ENCODE assay signal across 17 mouse cellular contexts in genomic region chr7:18827792-18828546, GRCm38 (mm10). TPM values are rescaled to one million over a fixed set of nuclear protein-coding genes. Genes with fewer than 3 reads are reported as not detected.
DNase-seq lines count a peak whose midpoint lies in the region; ATAC-seq and TF ChIP-seq lines count a peak whose summit lies in the region.
"Had no signal": no experiment of that assay in that cellular context is flagged by ENCODE, and none has a peak within 500 bp of the region (broad histone marks: within the 10 kb centered on the region; RNA-seq: fewer than 3 reads in every experiment).

No protein-coding gene starts in this region.

- no peak for TF ChIP-seq CTCF in stomach, postnatal 0 days (IDR thresholded peaks at IDR 0.05; ENCODE audit: low read depth)

- no peak overlapping the region for H3K9ac ChIP-seq in hindbrain, embryonic 11.5 days (ENCODE audit: low read depth, low read length)
- H3K9ac ChIP-seq in hindbrain, embryonic 16.5 days (ENCODE audit: low read depth, low read length): no peak overlapping the region
- H3K9ac ChIP-seq in midbrain, embryonic 16.5 days (ENCODE audit: low read depth, low read length): no peak overlapping the region
- H3K9ac ChIP-seq in embryonic facial prominence, embryonic 13.5 days: no peak overlapping the region
- H3K9ac ChIP-seq in stomach, postnatal 0 days (ENCODE audit: low read length): no peak overlapping the region

- H3K27me3 ChIP-seq in hindbrain, embryonic 11.5 days (ENCODE audit: control insufficient read depth, insufficient read depth, low read length): no peaks in the 10 kb centered on the region
- H3K27me3 ChIP-seq in hindbrain, embryonic 16.5 days (replicated peaks; ENCODE audit: control insufficient read depth, insufficient read depth, low read length): no peaks in the 10 kb centered on the region
- no peaks in the 10 kb centered on the region for H3K27me3 ChIP-seq in midbrain, embryonic 16.5 days (ENCODE audit: control insufficient read depth, insufficient read depth, low read depth, low read length)
- H3K27me3 ChIP-seq in midbrain, embryonic 10.5 days (ENCODE audit: low read depth, poor library complexity, severe bottlenecking): no peaks in the 10 kb centered on the region
- no peaks in the 10 kb centered on the region for H3K27me3 ChIP-seq in embryonic facial prominence, embryonic 13.5 days
- no peaks in the 10 kb centered on the region for H3K27me3 ChIP-seq in stomach, postnatal 0 days (ENCODE audit: control insufficient read depth, insufficient read depth, low read length)

- 63% methylated on average over 26 of the region's 26 CpGs for WGBS in hindbrain, embryonic 11.5 days
- whole genome bisulfite sequencing in hindbrain, embryonic 16.5 days: 63% methylated on average over 26 of the region's 26 CpGs
- 61% methylated on average over 25 of the region's 26 CpGs for WGBS in midbrain, embryonic 16.5 days
- WGBS in midbrain, embryonic 10.5 days: 68% methylated on average over 26 of the region's 26 CpGs
- 67% methylated on average over 26 of the region's 26 CpGs for WGBS in embryonic facial prominence, embryonic 13.5 days
- 54% methylated on average over 26 of the region's 26 CpGs for WGBS in stomach, postnatal 0 days

- ATAC-seq in hindbrain, embryonic 11.5 days (ENCODE audit: low FRiP score): peak; percentile 17; the same call in 1 of the 2 replicates
- no peak for ATAC-seq in hindbrain, embryonic 16.5 days
- ATAC-seq in midbrain, embryonic 16.5 days: peak; percentile 14; the same call in 1 of the 2 replicates
- peak; percentile 52; the same call in 1 of the 2 replicates for ATAC-seq in embryonic facial prominence, embryonic 13.5 days (ENCODE audit: insufficient number of reproducible peaks, insufficient read depth, low FRiP score, low TSS enrichment, low read depth)
- peak; percentile 67; the same call in 1 of the 2 replicates for ATAC-seq in stomach, postnatal 0 days (ENCODE audit: low FRiP score, low TSS enrichment)

- no peak for DNase-seq in hindbrain, embryonic 11.5 days (ENCODE audit: low spot score)
- DNase-seq in midbrain, embryonic 10.5 days (ENCODE audit: low spot score): no peak
- DNase-seq in stomach, postnatal 0 days (ENCODE audit: low spot score): peak; percentile 43
- DNase-seq in thymus, postnatal 0 days (ENCODE audit: low spot score): no peak
- no peak for DNase-seq in kidney, postnatal 4 days
- DNase-seq: adrenal gland, postnatal 25 days; right cerebral cortex, postnatal 25 days had no signal

- H3K27ac ChIP-seq in hindbrain, embryonic 11.5 days (ENCODE audit: low read depth, low read length): no peak overlapping the region
- H3K27ac ChIP-seq in hindbrain, embryonic 16.5 days (ENCODE audit: low read depth, low read length): no peak overlapping the region
- H3K27ac ChIP-seq in midbrain, embryonic 16.5 days (ENCODE audit: low read length): no peak overlapping the region
- H3K27ac ChIP-seq in midbrain, embryonic 10.5 days (replicated peaks): no peak overlapping the region
- H3K27ac ChIP-seq in embryonic facial prominence, embryonic 13.5 days: no peak overlapping the region
- no peak overlapping the region for H3K27ac ChIP-seq in stomach, postnatal 0 days (replicated peaks)
- H3K27ac ChIP-seq: forebrain, embryonic 10.5 days; heart, embryonic 10.5 days; macrophage had no signal

- no peaks in the 10 kb centered on the region for H3K9me3 ChIP-seq in hindbrain, embryonic 11.5 days (ENCODE audit: control insufficient read depth, low read length)
- H3K9me3 ChIP-seq in hindbrain, embryonic 16.5 days (ENCODE audit: control insufficient read depth, low read length): no peaks in the 10 kb centered on the region
- no peaks in the 10 kb centered on the region for H3K9me3 ChIP-seq in midbrain, embryonic 16.5 days (replicated peaks; ENCODE audit: control insufficient read depth, low read length, poor library complexity, severe bottlenecking)
- H3K9me3 ChIP-seq in midbrain, embryonic 10.5 days (replicated peaks): no peaks in the 10 kb centered on the region; the same call in 1 of the 2 replicates
- no peaks in the 10 kb centered on the region for H3K9me3 ChIP-seq in embryonic facial prominence, embryonic 13.5 days
- H3K9me3 ChIP-seq in stomach, postnatal 0 days (ENCODE audit: control insufficient read depth, low read length): no peaks in the 10 kb centered on the region
- H3K9me3 ChIP-seq: forebrain, embryonic 10.5 days had no signal

- TF ChIP-seq EP300 in stomach, postnatal 0 days (optimal IDR thresholded peaks at IDR 0.05): no peak

- no peaks in the 10 kb centered on the region for H3K36me3 ChIP-seq in hindbrain, embryonic 11.5 days (ENCODE audit: control insufficient read depth, insufficient read depth, low read length)
- H3K36me3 ChIP-seq in hindbrain, embryonic 16.5 days (ENCODE audit: control insufficient read depth, insufficient read depth, low read length): no peaks in the 10 kb centered on the region
- no peaks in the 10 kb centered on the region for H3K36me3 ChIP-seq in midbrain, embryonic 16.5 days (ENCODE audit: control insufficient read depth, insufficient read depth, low read length)
- H3K36me3 ChIP-seq in midbrain, embryonic 10.5 days: no peaks in the 10 kb centered on the region
- H3K36me3 ChIP-seq in embryonic facial prominence, embryonic 13.5 days: no peaks in the 10 kb centered on the region
- no peaks in the 10 kb centered on the region for H3K36me3 ChIP-seq in stomach, postnatal 0 days (ENCODE audit: control insufficient read depth, insufficient read depth, low read length)
- H3K36me3 ChIP-seq: forebrain, embryonic 10.5 days; heart, embryonic 10.5 days had no signal

- H3K4me3 ChIP-seq in hindbrain, embryonic 11.5 days (ENCODE audit: low read depth, low read length): no peak overlapping the region
- H3K4me3 ChIP-seq in hindbrain, embryonic 16.5 days (ENCODE audit: low read length): no peak overlapping the region
- no peak overlapping the region for H3K4me3 ChIP-seq in midbrain, embryonic 16.5 days (ENCODE audit: low read depth, low read length)
- H3K4me3 ChIP-seq in midbrain, embryonic 10.5 days: no peak overlapping the region
- no peak overlapping the region for H3K4me3 ChIP-seq in embryonic facial prominence, embryonic 13.5 days
- H3K4me3 ChIP-seq in stomach, postnatal 0 days (ENCODE audit: low read depth, low read length): no peak overlapping the region
- H3K4me3 ChIP-seq: forebrain, embryonic 10.5 days; heart, embryonic 10.5 days; myocyte had no signal

- no peak overlapping the region for H3K4me2 ChIP-seq in hindbrain, embryonic 11.5 days (replicated peaks; ENCODE audit: low read depth, low read length)
- no peak overlapping the region for H3K4me2 ChIP-seq in hindbrain, embryonic 16.5 days (ENCODE audit: low read length)
- no peak overlapping the region for H3K4me2 ChIP-seq in midbrain, embryonic 16.5 days (ENCODE audit: low read length)
- no peak overlapping the region for H3K4me2 ChIP-seq in embryonic facial prominence, embryonic 13.5 days
- no peak overlapping the region for H3K4me2 ChIP-seq in stomach, postnatal 0 days (replicated peaks; ENCODE audit: low read depth)

- H3K4me1 ChIP-seq in hindbrain, embryonic 11.5 days (replicated peaks; ENCODE audit: control insufficient read depth, insufficient read depth, low read length): no peaks in the 10 kb centered on the region
- H3K4me1 ChIP-seq in hindbrain, embryonic 16.5 days (ENCODE audit: control insufficient read depth, insufficient read depth, low read depth, low read length): no peaks in the 10 kb centered on the region
- H3K4me1 ChIP-seq in midbrain, embryonic 16.5 days (ENCODE audit: control insufficient read depth, insufficient read depth, low read length): no peaks in the 10 kb centered on the region
- peaks cover 7% of the 10 kb centered on the region for H3K4me1 ChIP-seq in midbrain, embryonic 10.5 days
- H3K4me1 ChIP-seq in embryonic facial prominence, embryonic 13.5 days: 0 out of 2 replicates have a peak, but pooled peaks cover 4% of the 10 kb centered on the region
- no peaks in the 10 kb centered on the region for H3K4me1 ChIP-seq in stomach, postnatal 0 days (replicated peaks; ENCODE audit: control insufficient read depth, insufficient read depth)
- H3K4me1 ChIP-seq: heart, embryonic 10.5 days had no signal

RNA-seq across cellular contexts. Expression of gene Psg17, which starts 6.6 kb away (rescaled TPM):
- not detected in 2 replicates for polyA plus RNA-seq in hindbrain, embryonic 11.5 days (2014; fragmentation: Nextera tagmentation; extraction: Ambion mirVana)
- polyA plus RNA-seq in hindbrain, embryonic 16.5 days (2015; fragmentation: Nextera tagmentation; extraction: Ambion mirVana): not detected in 2 replicates
- polyA plus RNA-seq in midbrain, embryonic 16.5 days (2015; fragmentation: Nextera tagmentation; extraction: Ambion mirVana): 0.09 TPM in 1 of 2 replicates, not detected in the other
- not detected in 2 replicates for polyA plus RNA-seq in midbrain, embryonic 10.5 days (2016; fragmentation: Nextera tagmentation; extraction: Ambion mirVana)
- not detected in 2 replicates for polyA plus RNA-seq in embryonic facial prominence, embryonic 13.5 days (2015; fragmentation: Nextera tagmentation; extraction: Ambion mirVana)
- polyA plus RNA-seq in stomach, postnatal 0 days (2015; fragmentation: Nextera tagmentation; extraction: Ambion mirVana): 0.06 and 0.08 TPM in 2 replicates
- polyA plus RNA-seq in thymus, postnatal 0 days (2015; fragmentation: Nextera tagmentation; extraction: Ambion mirVana): 0.08 TPM in 2 replicates
- polyA plus RNA-seq: CD4-positive, CD25-positive, alpha-beta regulatory T cell, adult 4 months; heart, embryonic 10.5 days; liver, adult 2 months; macrophage had no signal

RNA-seq across cellular contexts. Expression of gene Mill2, which starts 11.8 kb away (rescaled TPM):
- 0.13 and 0.48 TPM in 2 replicates for polyA plus RNA-seq in hindbrain, embryonic 11.5 days (2014; fragmentation: Nextera tagmentation; extraction: Ambion mirVana)
- 0.38 and 1.2 TPM in 2 replicates for polyA plus RNA-seq in hindbrain, embryonic 16.5 days (2015; fragmentation: Nextera tagmentation; extraction: Ambion mirVana)
- 0.45 and 0.69 TPM in 2 replicates for polyA plus RNA-seq in midbrain, embryonic 16.5 days (2015; fragmentation: Nextera tagmentation; extraction: Ambion mirVana)
- polyA plus RNA-seq in midbrain, embryonic 10.5 days (2016; fragmentation: Nextera tagmentation; extraction: Ambion mirVana): 0.14 and 0.30 TPM in 2 replicates
- 0.38 and 0.39 TPM in 2 replicates for polyA plus RNA-seq in embryonic facial prominence, embryonic 13.5 days (2015; fragmentation: Nextera tagmentation; extraction: Ambion mirVana)
- 1.3 and 1.4 TPM in 2 replicates for polyA plus RNA-seq in stomach, postnatal 0 days (2015; fragmentation: Nextera tagmentation; extraction: Ambion mirVana)
- polyA plus RNA-seq in thymus, postnatal 0 days (2015; fragmentation: Nextera tagmentation; extraction: Ambion mirVana): 0.26 and 0.44 TPM in 2 replicates
- polyA plus RNA-seq: forebrain, embryonic 10.5 days had no signal

RNA-seq across cellular contexts. Expression of gene Psg19, which starts 29.6 kb away (rescaled TPM):
- polyA plus RNA-seq in hindbrain, embryonic 11.5 days (2014; fragmentation: Nextera tagmentation; extraction: Ambion mirVana): not detected in 2 replicates
- polyA plus RNA-seq in hindbrain, embryonic 16.5 days (2015; fragmentation: Nextera tagmentation; extraction: Ambion mirVana): not detected in 2 replicates
- not detected in 2 replicates for polyA plus RNA-seq in midbrain, embryonic 16.5 days (2015; fragmentation: Nextera tagmentation; extraction: Ambion mirVana)
- polyA plus RNA-seq in midbrain, embryonic 10.5 days (2016; fragmentation: Nextera tagmentation; extraction: Ambion mirVana): not detected in 2 replicates
- polyA plus RNA-seq in embryonic facial prominence, embryonic 13.5 days (2015; fragmentation: Nextera tagmentation; extraction: Ambion mirVana): not detected in 2 replicates
- polyA plus RNA-seq in stomach, postnatal 0 days (2015; fragmentation: Nextera tagmentation; extraction: Ambion mirVana): not detected in 2 replicates
- not detected in 2 replicates for polyA plus RNA-seq in thymus, postnatal 0 days (2015; fragmentation: Nextera tagmentation; extraction: Ambion mirVana)
- polyA plus RNA-seq: CD4-positive, CD25-positive, alpha-beta regulatory T cell, adult 4 months; cortical plate, adult 2 months; forebrain, embryonic 10.5 days; heart, embryonic 10.5 days; liver, adult 2 months; macrophage; myocyte had no signal

RNA-seq across cellular contexts. Expression of gene Pglyrp1, which starts 43.2 kb away (rescaled TPM):
- 2.8 and 2.9 TPM in 2 replicates for polyA plus RNA-seq in hindbrain, embryonic 11.5 days (2014; fragmentation: Nextera tagmentation; extraction: Ambion mirVana)
- polyA plus RNA-seq in hindbrain, embryonic 16.5 days (2015; fragmentation: Nextera tagmentation; extraction: Ambion mirVana): 31.2 and 36.7 TPM in 2 replicates
- 25.4 and 29.9 TPM in 2 replicates for polyA plus RNA-seq in midbrain, embryonic 16.5 days (2015; fragmentation: Nextera tagmentation; extraction: Ambion mirVana)
- polyA plus RNA-seq in midbrain, embryonic 10.5 days (2016; fragmentation: Nextera tagmentation; extraction: Ambion mirVana): 1.6 and 1.7 TPM in 2 replicates
- polyA plus RNA-seq in embryonic facial prominence, embryonic 13.5 days (2015; fragmentation: Nextera tagmentation; extraction: Ambion mirVana): 0.76 and 2.9 TPM in 2 replicates
- 103 and 110 TPM in 2 replicates for polyA plus RNA-seq in stomach, postnatal 0 days (2015; fragmentation: Nextera tagmentation; extraction: Ambion mirVana)
- polyA plus RNA-seq in thymus, postnatal 0 days (2015; fragmentation: Nextera tagmentation; extraction: Ambion mirVana): 15.6 and 20.7 TPM in 2 replicates
- polyA plus RNA-seq: myocyte had no signal
